Mouse (Mus musculus): ENCODE results near the gene Prf1. TPM values are rescaled to one million over a fixed set of nuclear protein-coding genes. Genes with fewer than 3 reads are reported as not detected.

The Prf1 gene
- 0.06 and 0.19 TPM in 2 replicates for polyA plus RNA-seq (2014; fragmentation: Nextera tagmentation; extraction: Ambion mirVana)

GRCm38 (mm10) chr10:61297477-61297876 is at the start of gene Prf1:
Gene Prf1 (plus strand): TSS chr10:61297833.
- 45% methylated on average over 7 of the region's 7 CpGs for WGBS
- Histone ChIP-seq H3K27me3 (replicated peaks; ENCODE audit: control insufficient read depth, insufficient read depth, low read length) (no peaks in the 10 kb centered on the region), H3K4me1 (replicated peaks; ENCODE audit: control insufficient read depth, insufficient read depth, low read length) (0 out of 2 replicates have a peak, but pooled peaks cover 3% of the 10 kb centered on the region), H3K4me2 (no peak within 1 kb of the TSS), H3K27ac (ENCODE audit: low read depth, low read length) (no peak within 1 kb of the TSS), H3K4me3 (ENCODE audit: low read depth, low read length) (no peak within 1 kb of the TSS), H3K9me3 (ENCODE audit: control insufficient read depth, low read length) (no peaks in the 10 kb centered on the region), H3K9ac (ENCODE audit: low read depth, low read length) (no peak within 1 kb of the TSS), H3K36me3 (ENCODE audit: control insufficient read depth, insufficient read depth, low read length) (no peaks in the 10 kb centered on the region)
- DNase-seq (ENCODE audit: low spot score) (no peak), ATAC-seq (replicated peaks; ENCODE audit: low FRiP score) (no peak)

- 79% methylated on average over 13 of the region's 13 CpGs for WGBS
Observed at GRCm38 (mm10) chr10:61248596-61249114, 49.0 kb upstream of the Prf1 start.

GRCm38 (mm10) chr10:61249951-61250350 is 47.7 kb upstream of the Prf1 start:
- Histone ChIP-seq H3K4me1 (replicated peaks; ENCODE audit: control insufficient read depth, insufficient read depth, low read length) (no peaks in the 10 kb centered on the region), H3K27ac (ENCODE audit: low read depth, low read length) (no peak overlapping the region), H3K27me3 (replicated peaks; ENCODE audit: control insufficient read depth, insufficient read depth, low read length) (no peaks in the 10 kb centered on the region), H3K9ac (ENCODE audit: low read depth, low read length) (no peak overlapping the region), H3K9me3 (ENCODE audit: control insufficient read depth, low read length) (no peaks in the 10 kb centered on the region), H3K4me3 (ENCODE audit: low read depth, low read length) (no peak overlapping the region), H3K4me2 (no peak overlapping the region), H3K36me3 (ENCODE audit: control insufficient read depth, insufficient read depth, low read length) (no peaks in the 10 kb centered on the region)
- 58% methylated on average over 2 of the region's 2 CpGs for WGBS
- no peak for DNase-seq (ENCODE audit: low spot score)
- no peak for ATAC-seq (replicated peaks; ENCODE audit: low FRiP score)

More at GRCm38 (mm10) chr10:61248596-61249114, 49.0 kb upstream of the Prf1 start:
- Histone ChIP-seq H3K4me3 (ENCODE audit: low read depth, low read length) (no peak overlapping the region), H3K4me2 (no peak overlapping the region), H3K9ac (ENCODE audit: low read depth, low read length) (no peak overlapping the region), H3K9me3 (ENCODE audit: control insufficient read depth, low read length) (no peaks in the 10 kb centered on the region), H3K27ac (ENCODE audit: low read depth, low read length) (no peak overlapping the region), H3K4me1 (replicated peaks; ENCODE audit: control insufficient read depth, insufficient read depth, low read length) (no peaks in the 10 kb centered on the region), H3K36me3 (ENCODE audit: control insufficient read depth, insufficient read depth, low read length) (no peaks in the 10 kb centered on the region), H3K27me3 (replicated peaks; ENCODE audit: control insufficient read depth, insufficient read depth, low read length) (no peaks in the 10 kb centered on the region)
- DNase-seq (ENCODE audit: low spot score) (no peak), ATAC-seq (replicated peaks; ENCODE audit: low FRiP score) (no peak)

- Histone ChIP-seq H3K9me3 (ENCODE audit: control insufficient read depth, low read length) (no peaks in the 10 kb centered on the region), H3K27me3 (replicated peaks; ENCODE audit: control insufficient read depth, insufficient read depth, low read length) (no peaks in the 10 kb centered on the region), H3K4me1 (replicated peaks; ENCODE audit: control insufficient read depth, insufficient read depth, low read length) (no peaks in the 10 kb centered on the region), H3K27ac (ENCODE audit: low read depth, low read length) (no peak overlapping the region), H3K4me3 (ENCODE audit: low read depth, low read length) (no peak overlapping the region), H3K9ac (ENCODE audit: low read depth, low read length) (no peak overlapping the region), H3K4me2 (no peak overlapping the region), H3K36me3 (ENCODE audit: control insufficient read depth, insufficient read depth, low read length) (no peaks in the 10 kb centered on the region)
- DNase-seq (ENCODE audit: low spot score), result no peak
- no peak for ATAC-seq (replicated peaks; ENCODE audit: low FRiP score)
- WGBS, result 78% methylated on average over 6 of the region's 6 CpGs
Observed at GRCm38 (mm10) chr10:61254761-61255160, 42.9 kb upstream of the Prf1 start.

GRCm38 (mm10) chr10:61255190-61255589 is 42.4 kb upstream of the Prf1 start:
- Histone ChIP-seq H3K9ac (ENCODE audit: low read depth, low read length) (no peak overlapping the region), H3K4me3 (ENCODE audit: low read depth, low read length) (no peak overlapping the region), H3K27ac (ENCODE audit: low read depth, low read length) (no peak overlapping the region), H3K36me3 (ENCODE audit: control insufficient read depth, insufficient read depth, low read length) (no peaks in the 10 kb centered on the region), H3K4me2 (no peak overlapping the region), H3K4me1 (replicated peaks; ENCODE audit: control insufficient read depth, insufficient read depth, low read length) (no peaks in the 10 kb centered on the region), H3K9me3 (ENCODE audit: control insufficient read depth, low read length) (no peaks in the 10 kb centered on the region), H3K27me3 (replicated peaks; ENCODE audit: control insufficient read depth, insufficient read depth, low read length) (no peaks in the 10 kb centered on the region)
- 78% methylated on average over 8 of the region's 8 CpGs for WGBS
- DNase-seq (ENCODE audit: low spot score) (no peak), ATAC-seq (replicated peaks; ENCODE audit: low FRiP score) (no peak)

GRCm38 (mm10) chr10:61256665-61257064 is 41.0 kb upstream of the Prf1 start:
- Histone ChIP-seq H3K9ac (ENCODE audit: low read depth, low read length) (no peak overlapping the region), H3K36me3 (ENCODE audit: control insufficient read depth, insufficient read depth, low read length) (no peaks in the 10 kb centered on the region), H3K4me1 (replicated peaks; ENCODE audit: control insufficient read depth, insufficient read depth, low read length) (no peaks in the 10 kb centered on the region), H3K4me2 (no peak overlapping the region), H3K4me3 (ENCODE audit: low read depth, low read length) (no peak overlapping the region), H3K9me3 (ENCODE audit: control insufficient read depth, low read length) (no peaks in the 10 kb centered on the region), H3K27ac (ENCODE audit: low read depth, low read length) (no peak overlapping the region), H3K27me3 (replicated peaks; ENCODE audit: control insufficient read depth, insufficient read depth, low read length) (no peaks in the 10 kb centered on the region)
- 87% methylated on average over 9 of the region's 9 CpGs for WGBS
- ATAC-seq (replicated peaks; ENCODE audit: low FRiP score) (no peak), DNase-seq (ENCODE audit: low spot score) (no peak)

DNA sequence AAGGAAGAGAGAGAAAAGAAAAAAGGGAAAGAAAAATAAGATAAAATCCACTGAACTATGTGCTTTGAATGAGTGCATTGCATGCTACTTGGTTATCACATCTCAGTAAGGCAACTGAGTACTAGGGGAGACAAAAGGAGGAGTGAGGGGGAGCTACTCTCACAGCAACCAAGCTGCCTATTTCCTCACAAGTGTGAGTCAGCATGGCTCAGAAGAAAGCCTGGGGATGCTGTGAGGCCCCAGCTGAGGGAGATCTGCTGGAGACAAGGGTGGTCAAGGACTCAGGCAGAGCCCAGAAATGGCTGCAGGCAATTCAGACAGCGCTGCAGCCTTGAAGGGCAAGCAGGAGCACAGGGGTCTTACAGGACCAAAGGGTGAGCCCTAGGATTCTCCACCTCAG is 39.5 kb upstream of the Prf1 start:
- Histone ChIP-seq H3K9me3 (ENCODE audit: control insufficient read depth, low read length) (no peaks in the 10 kb centered on the region), H3K4me2 (no peak overlapping the region), H3K36me3 (ENCODE audit: control insufficient read depth, insufficient read depth, low read length) (no peaks in the 10 kb centered on the region), H3K4me3 (ENCODE audit: low read depth, low read length) (no peak overlapping the region), H3K4me1 (replicated peaks; ENCODE audit: control insufficient read depth, insufficient read depth, low read length) (no peaks in the 10 kb centered on the region), H3K27ac (ENCODE audit: low read depth, low read length) (no peak overlapping the region), H3K27me3 (replicated peaks; ENCODE audit: control insufficient read depth, insufficient read depth, low read length) (no peaks in the 10 kb centered on the region), H3K9ac (ENCODE audit: low read depth, low read length) (no peak overlapping the region)
- no peak for DNase-seq (ENCODE audit: low spot score)
- no peak for ATAC-seq (replicated peaks; ENCODE audit: low FRiP score)
- 70% methylated on average over 1 of the region's 1 CpGs for WGBS

DNA sequence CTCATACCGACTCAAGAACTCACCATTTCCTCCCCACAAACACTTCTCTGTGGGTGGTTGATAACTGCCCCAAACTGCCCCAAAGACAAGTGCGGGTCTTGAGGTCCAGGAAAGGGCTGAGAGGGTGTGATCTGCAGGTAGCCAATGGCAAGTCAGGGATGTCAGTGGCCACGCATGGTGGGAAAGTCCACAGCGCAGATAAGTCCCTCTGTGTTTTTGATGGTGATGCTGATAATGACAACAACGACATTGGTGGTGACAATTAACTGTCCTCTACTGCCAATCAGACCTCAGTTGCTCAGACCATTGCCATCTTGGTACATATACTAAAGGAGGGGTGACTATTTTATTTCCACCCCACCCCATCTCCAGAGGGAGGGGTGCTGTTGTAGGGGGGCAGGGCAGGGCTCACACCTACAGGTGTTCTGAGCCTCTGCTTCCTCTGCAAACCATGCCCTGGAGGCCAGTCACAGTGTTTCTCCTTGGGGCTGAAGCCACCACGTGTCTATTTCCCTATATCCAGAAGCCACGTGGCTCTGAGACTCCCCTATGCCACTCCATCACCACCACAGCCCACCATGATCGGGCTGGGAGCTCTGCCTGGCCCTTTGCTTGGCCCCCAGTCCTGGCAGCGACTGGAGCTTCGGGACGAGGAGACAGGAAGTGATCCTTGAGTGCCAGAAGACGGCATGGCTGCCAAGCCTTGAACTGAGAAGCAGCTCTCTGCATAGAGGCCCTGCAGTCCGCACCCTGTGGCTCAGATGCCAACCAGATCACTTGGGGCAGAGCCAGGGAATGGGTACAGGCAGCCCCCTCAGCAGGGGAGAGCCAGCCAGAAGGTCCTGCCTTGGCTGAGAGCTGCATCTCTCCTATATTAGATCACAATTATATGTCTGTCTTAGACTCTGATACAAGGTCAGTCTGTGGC is 36.1 kb upstream of the Prf1 start:
- 41% methylated on average over 13 of the region's 13 CpGs for WGBS
- Histone ChIP-seq H3K36me3 (ENCODE audit: control insufficient read depth, insufficient read depth, low read length) (no peaks in the 10 kb centered on the region), H3K4me2 (no peak overlapping the region), H3K4me1 (replicated peaks; ENCODE audit: control insufficient read depth, insufficient read depth, low read length) (no peaks in the 10 kb centered on the region), H3K9ac (ENCODE audit: low read depth, low read length) (no peak overlapping the region), H3K27ac (ENCODE audit: low read depth, low read length) (no peak overlapping the region), H3K9me3 (ENCODE audit: control insufficient read depth, low read length) (no peaks in the 10 kb centered on the region), H3K4me3 (ENCODE audit: low read depth, low read length) (no peak overlapping the region), H3K27me3 (replicated peaks; ENCODE audit: control insufficient read depth, insufficient read depth, low read length) (no peaks in the 10 kb centered on the region)
- ATAC-seq (replicated peaks; ENCODE audit: low FRiP score) (no peak), DNase-seq (ENCODE audit: low spot score) (no peak)

DNA sequence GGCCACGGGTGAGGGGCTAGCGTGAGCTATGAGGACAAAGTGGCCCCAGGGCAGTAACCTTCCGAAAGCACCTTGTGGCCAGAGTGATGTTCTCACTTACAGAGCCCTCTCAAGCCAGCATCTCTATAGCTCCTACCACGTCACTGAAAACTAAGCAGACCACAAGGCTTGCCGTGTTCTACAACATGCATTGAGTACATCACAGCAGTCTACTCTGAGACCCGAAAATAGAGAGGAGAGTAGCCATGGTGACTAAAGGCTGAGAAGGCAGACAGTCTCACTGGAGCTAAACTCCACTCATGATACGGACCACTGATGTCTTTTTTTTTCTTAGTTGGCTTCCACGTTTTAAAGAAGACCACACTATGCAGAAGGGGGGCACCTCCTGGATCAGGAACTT is 34.0 kb upstream of the Prf1 start:
- DNase-seq (ENCODE audit: low spot score) (no peak), ATAC-seq (replicated peaks; ENCODE audit: low FRiP score) (no peak)
- H3K4me1 ChIP-seq (replicated peaks; ENCODE audit: control insufficient read depth, insufficient read depth, low read length), result no peaks in the 10 kb centered on the region
- H3K9ac ChIP-seq (ENCODE audit: low read depth, low read length), result no peak overlapping the region
- no peak overlapping the region for H3K27ac ChIP-seq (ENCODE audit: low read depth, low read length)
- no peak overlapping the region for H3K4me2 ChIP-seq
- peaks cover 1% of the 10 kb centered on the region; the same call in 1 of the 2 replicates for H3K27me3 ChIP-seq (replicated peaks; ENCODE audit: control insufficient read depth, insufficient read depth, low read length)
- no peak overlapping the region for H3K4me3 ChIP-seq (ENCODE audit: low read depth, low read length)
- no peaks in the 10 kb centered on the region for H3K36me3 ChIP-seq (ENCODE audit: control insufficient read depth, insufficient read depth, low read length)
- H3K9me3 ChIP-seq (ENCODE audit: control insufficient read depth, low read length), result no peaks in the 10 kb centered on the region
- WGBS, result 74% methylated on average over 8 of the region's 8 CpGs

Data from liver, embryonic 11.5 days (tissue).